Mouse (Mus musculus) neural tube, embryonic 14.5 days (tissue): ENCODE data around the gene Sptbn1. TPM values are rescaled to one million over a fixed set of nuclear protein-coding genes. Genes with fewer than 3 reads are reported as not detected.

ENCODE experiments used
- ATAC-seq: fragments of 200-750 bp; cut with Nextera tagmentation; 2 replicates; pipeline ENCODE4 v1.8.0; 2017; ENCODE audit warnings: low read depth, mild to moderate bottlenecking, moderate TSS enrichment, moderate library complexity
- H3K27ac ChIP-seq: fragments of 300-500 bp; sonication (generic); 2 replicates; pipeline ENCODE4 v1.5.1; 2014; ENCODE audit warnings: low read depth, mild to moderate bottlenecking, control low read depth, low read length, moderate library complexity, mixed read lengths
- H3K27me3 ChIP-seq: fragments of 300-500 bp; sonication (generic); 2 replicates; pipeline ENCODE4 v1.6.1; 2014; ENCODE audit warnings: low read length; ENCODE audit not compliant: control insufficient read depth, insufficient read depth
- H3K36me3 ChIP-seq: fragments of 300-500 bp; sonication (generic); 2 replicates; pipeline ENCODE4 v1.6.1; 2014; ENCODE audit warnings: low read length, mixed read lengths; ENCODE audit not compliant: control insufficient read depth, insufficient read depth
- H3K4me1 ChIP-seq: fragments of 300-500 bp; sonication (generic); 2 replicates; pipeline ENCODE4 v1.6.1; 2014; ENCODE audit warnings: low read length; ENCODE audit not compliant: control insufficient read depth, insufficient read depth
- H3K4me2 ChIP-seq: fragments of 300-500 bp; sonication (generic); 2 replicates; pipeline ENCODE4 v1.6.1; 2014; ENCODE audit warnings: mild to moderate bottlenecking, low read depth, low read length, control low read depth
- H3K4me3 ChIP-seq: fragments of 300-500 bp; sonication (generic); 2 replicates; pipeline ENCODE4 v1.5.1; 2014; ENCODE audit warnings: low read depth, low read length, control low read depth, mixed read lengths
- H3K9ac ChIP-seq: fragments of 300-500 bp; sonication (generic); replicated peaks from 2 replicates; pipeline ENCODE4 v1.6.1; 2014; ENCODE audit warnings: low read depth, mild to moderate bottlenecking, control low read depth, low read length, mixed read lengths
- H3K9me3 ChIP-seq: fragments of 300-500 bp; sonication (generic); 2 replicates; pipeline ENCODE4 v1.6.1; 2016; ENCODE audit warnings: low read length; ENCODE audit not compliant: control insufficient read depth
- WGBS: fragments of 180-500 bp; shearing (Covaris S2); extraction: QIAGEN DNeasy Blood & Tissue Kit; methylation state at CpG from one replicate; pipeline ENCODE4 v1.1.7; 2014; 5-methylcytosine and 5-hydroxymethylcytosine counted together
- polyA plus RNA-seq: library from polyadenylated mRNA; unstranded; fragments of >200 nt; fragmentation: Nextera tagmentation; extraction: Ambion mirVana; gene quantifications from 2 replicates; pipeline ENCODE4 v1.2.1, GENCODE M21; 2014

Gene Sptbn1
- polyA plus RNA-seq, 1 experiment from 2014 or later: 201 TPM

DNA sequence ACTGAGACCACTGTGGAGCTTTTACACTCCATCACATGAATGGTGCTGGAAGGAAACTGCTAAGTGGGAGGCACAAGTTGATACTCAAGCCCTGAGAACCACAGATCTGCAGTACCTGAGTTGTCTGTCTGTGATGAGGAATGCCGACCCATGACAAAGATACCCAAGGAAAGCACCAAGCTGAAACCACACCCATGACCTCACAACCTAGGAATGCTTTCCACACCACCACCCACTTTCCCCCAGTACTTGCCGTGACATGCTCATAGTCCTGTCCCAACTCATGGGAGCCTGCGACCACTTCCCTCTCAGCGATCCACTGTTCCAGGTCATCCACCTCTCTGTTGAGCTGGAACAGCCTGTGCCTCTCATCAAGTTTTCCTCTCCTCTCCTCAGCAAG is 149.9 kb downstream of the Sptbn1 start:
- Histone ChIP-seq H3K4me3 (no peak overlapping the region), H3K9ac (no peak overlapping the region), H3K36me3 (peaks cover 91% of the 10 kb centered on the region), H3K27ac (no peak overlapping the region), H3K4me1 (no peaks in the 10 kb centered on the region), H3K4me2 (no peak overlapping the region), H3K27me3 (no peaks in the 10 kb centered on the region), H3K9me3 (no peaks in the 10 kb centered on the region)
- WGBS: 98% methylated on average over 4 of the region's 4 CpGs
- ATAC-seq: no peak

DNA sequence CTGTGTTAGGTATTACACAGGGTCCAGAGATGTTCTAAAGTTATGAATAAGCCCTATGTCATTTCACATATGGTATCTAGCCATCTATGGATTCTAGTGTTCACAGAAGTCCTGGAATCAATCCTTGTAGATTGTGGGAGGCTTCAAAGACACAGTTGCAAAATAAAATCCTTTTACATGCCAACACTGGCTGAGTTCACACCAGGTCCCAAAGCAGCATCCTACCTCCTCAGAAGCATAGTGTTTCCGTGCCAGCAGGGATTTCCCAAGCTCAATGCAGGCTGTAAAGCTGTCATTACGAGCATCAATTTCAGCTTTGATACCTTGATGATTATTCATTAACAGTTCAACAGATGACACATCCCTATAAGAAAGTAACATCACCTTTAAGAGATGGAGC is 154.3 kb downstream of the Sptbn1 start:
- 70% methylated on average over 2 of the region's 2 CpGs for WGBS
- Histone ChIP-seq H3K9me3 (no peaks in the 10 kb centered on the region), H3K4me3 (no peak overlapping the region), H3K9ac (no peak overlapping the region), H3K4me2 (no peak overlapping the region), H3K27ac (no peak overlapping the region), H3K36me3 (peaks cover 81% of the 10 kb centered on the region), H3K4me1 (no peaks in the 10 kb centered on the region), H3K27me3 (no peaks in the 10 kb centered on the region)
- no peak for ATAC-seq

GRCm38 (mm10) chr11:30110634-30111033 is 157.3 kb downstream of the Sptbn1 start:
- H3K36me3 ChIP-seq: peaks cover 67% of the 10 kb centered on the region
- H3K4me1 ChIP-seq: no peaks in the 10 kb centered on the region
- H3K4me2 ChIP-seq: no peak overlapping the region
- H3K9ac ChIP-seq: no peak overlapping the region
- no peak overlapping the region for H3K4me3 ChIP-seq
- no peaks in the 10 kb centered on the region for H3K27me3 ChIP-seq
- no peaks in the 10 kb centered on the region for H3K9me3 ChIP-seq
- no peak overlapping the region for H3K27ac ChIP-seq
- no peak for ATAC-seq
- WGBS: 90% methylated on average over 7 of the region's 7 CpGs

GRCm38 (mm10) chr11:30104177-30104576 is 163.8 kb downstream of the Sptbn1 start:
- no peak overlapping the region for H3K4me2 ChIP-seq
- peaks cover 70% of the 10 kb centered on the region for H3K36me3 ChIP-seq
- H3K9ac ChIP-seq: no peak overlapping the region
- H3K27ac ChIP-seq: no peak overlapping the region
- no peak for ATAC-seq
- H3K27me3 ChIP-seq: no peaks in the 10 kb centered on the region
- H3K9me3 ChIP-seq: no peaks in the 10 kb centered on the region
- H3K4me1 ChIP-seq: no peaks in the 10 kb centered on the region
- no peak overlapping the region for H3K4me3 ChIP-seq
- WGBS: 94% methylated on average over 10 of the region's 10 CpGs

- H3K9me3 ChIP-seq: no peaks in the 10 kb centered on the region
- 98% methylated on average over 2 of the region's 2 CpGs for WGBS
- H3K4me1 ChIP-seq: no peaks in the 10 kb centered on the region
- peaks cover 71% of the 10 kb centered on the region for H3K36me3 ChIP-seq
- no peak overlapping the region for H3K27ac ChIP-seq
- no peak overlapping the region for H3K4me3 ChIP-seq
- no peaks in the 10 kb centered on the region for H3K27me3 ChIP-seq
- H3K4me2 ChIP-seq: no peak overlapping the region
- H3K9ac ChIP-seq: no peak overlapping the region
- ATAC-seq: no peak
Observed at GRCm38 (mm10) chr11:30102594-30102993, 165.4 kb downstream of the Sptbn1 start.

GRCm38 (mm10) chr11:30101796-30102195 is 166.2 kb downstream of the Sptbn1 start:
- no peak for ATAC-seq
- Histone ChIP-seq H3K27me3 (no peaks in the 10 kb centered on the region), H3K36me3 (peaks cover 72% of the 10 kb centered on the region), H3K27ac (no peak overlapping the region), H3K9ac (no peak overlapping the region), H3K4me3 (no peak overlapping the region), H3K4me1 (no peaks in the 10 kb centered on the region), H3K4me2 (no peak overlapping the region), H3K9me3 (no peaks in the 10 kb centered on the region)
- 94% methylated on average over 1 of the region's 1 CpGs for WGBS

GRCm38 (mm10) chr11:30101162-30101561 is 166.8 kb downstream of the Sptbn1 start:
- Histone ChIP-seq H3K4me1 (no peaks in the 10 kb centered on the region), H3K9me3 (no peaks in the 10 kb centered on the region), H3K4me2 (no peak overlapping the region), H3K27ac (no peak overlapping the region), H3K9ac (no peak overlapping the region), H3K36me3 (peaks cover 66% of the 10 kb centered on the region), H3K4me3 (no peak overlapping the region), H3K27me3 (no peaks in the 10 kb centered on the region)
- 92% methylated on average over 2 of the region's 2 CpGs for WGBS
- no peak for ATAC-seq

DNA sequence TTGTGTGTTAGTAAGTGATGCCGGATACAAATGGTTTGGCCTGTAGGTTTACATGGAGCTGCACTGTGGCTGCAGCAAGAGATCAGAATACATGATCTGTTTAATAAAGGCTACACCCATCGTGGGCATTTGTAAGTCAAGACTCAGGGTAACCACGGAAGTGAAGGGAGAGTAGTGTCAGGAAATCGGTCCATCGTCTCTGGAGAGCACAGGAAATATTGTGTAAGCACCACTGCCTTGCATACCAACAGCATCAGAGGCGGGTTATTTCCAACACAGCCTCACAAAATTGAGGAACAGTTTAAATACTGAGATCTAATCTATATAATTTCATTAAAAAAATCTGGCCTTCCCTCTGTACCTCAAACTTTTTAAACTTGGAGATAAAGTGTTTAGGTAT is 168.1 kb downstream of the Sptbn1 start:
- no peak overlapping the region for H3K27ac ChIP-seq
- no peaks in the 10 kb centered on the region for H3K27me3 ChIP-seq
- WGBS: 95% methylated on average over 6 of the region's 6 CpGs
- H3K4me3 ChIP-seq: no peak overlapping the region
- no peaks in the 10 kb centered on the region for H3K4me1 ChIP-seq
- ATAC-seq: no peak
- no peak overlapping the region for H3K4me2 ChIP-seq
- H3K36me3 ChIP-seq: peaks cover 64% of the 10 kb centered on the region
- H3K9ac ChIP-seq: no peak overlapping the region
- no peaks in the 10 kb centered on the region for H3K9me3 ChIP-seq

GRCm38 (mm10) chr11:30095212-30095773 is 172.7 kb downstream of the Sptbn1 start:
- H3K27me3 ChIP-seq: no peaks in the 10 kb centered on the region
- no peak overlapping the region for H3K4me3 ChIP-seq
- no peak overlapping the region for H3K4me2 ChIP-seq
- no peaks in the 10 kb centered on the region for H3K9me3 ChIP-seq
- peaks cover 20% of the 10 kb centered on the region for H3K36me3 ChIP-seq
- H3K9ac ChIP-seq: no peak overlapping the region
- no peaks in the 10 kb centered on the region for H3K4me1 ChIP-seq
- ATAC-seq: no peak
- WGBS: 98% methylated on average over 6 of the region's 6 CpGs
- H3K27ac ChIP-seq: no peak overlapping the region
